Mouse (Mus musculus) embryonic facial prominence, embryonic 15.5 days (tissue): ENCODE data around the gene Nat8f4. TPM values are rescaled to one million over a fixed set of nuclear protein-coding genes. Genes with fewer than 3 reads are reported as not detected.
"Not testable (repeated sequence)": the region's sequence is repeated elsewhere in the genome, so short reads cannot be mapped to it uniquely, and the experiment has no call there.

Experiments used
- ATAC-seq: fragments of 200-750 bp; cut with Nextera tagmentation; 2 replicates; pipeline ENCODE4 v1.8.0; 2017; ENCODE audit warnings: low read depth, moderate TSS enrichment; ENCODE audit not compliant: insufficient number of reproducible peaks, low FRiP score, low TSS enrichment
- H3K27ac ChIP-seq: fragments of 300-500 bp; sonication (generic); replicated peaks from 2 replicates; pipeline ENCODE4 v1.5.1; 2015; ENCODE audit warnings: mild to moderate bottlenecking, inconsistent platforms
- H3K27me3 ChIP-seq: fragments of 300-500 bp; sonication (generic); 2 replicates; pipeline ENCODE4 v1.6.1; 2015; ENCODE audit warnings: inconsistent platforms
- H3K36me3 ChIP-seq: fragments of 300-500 bp; sonication (generic); 2 replicates; pipeline ENCODE4 v1.6.1; 2015; ENCODE audit warnings: mild to moderate bottlenecking, inconsistent platforms
- H3K4me1 ChIP-seq: fragments of 300-500 bp; sonication (generic); 2 replicates; pipeline ENCODE4 v1.6.1; 2015; ENCODE audit warnings: inconsistent platforms
- H3K4me2 ChIP-seq: fragments of 300-500 bp; sonication (generic); replicated peaks from 2 replicates; pipeline ENCODE4 v1.6.1; 2015; ENCODE audit warnings: mild to moderate bottlenecking, inconsistent platforms
- H3K4me3 ChIP-seq: fragments of 300-500 bp; sonication (generic); replicated peaks from 2 replicates; pipeline ENCODE4 v1.5.1; 2015; ENCODE audit warnings: mild to moderate bottlenecking, inconsistent platforms
- H3K9ac ChIP-seq: fragments of 300-500 bp; sonication (generic); 2 replicates; pipeline ENCODE4 v1.6.1; 2015; ENCODE audit warnings: inconsistent platforms
- H3K9me3 ChIP-seq: fragments of 300-500 bp; sonication (generic); replicated peaks from 2 replicates; pipeline ENCODE4 v1.6.1; 2016; ENCODE audit warnings: inconsistent platforms
- WGBS: fragments of 180-500 bp; shearing (Covaris S2); methylation state at CpG from one replicate; pipeline ENCODE4 v1.1.7; 2015; 5-methylcytosine and 5-hydroxymethylcytosine counted together
- polyA plus RNA-seq: library from polyadenylated mRNA; unstranded; fragments of >200 nt; fragmentation: Nextera tagmentation; extraction: Ambion mirVana; gene quantifications from 2 replicates; pipeline ENCODE4 v1.2.1, GENCODE M21; 2015

The Nat8f4 gene
- polyA plus RNA-seq, 1 experiment from 2014 or later: 3.2 TPM

DNA sequence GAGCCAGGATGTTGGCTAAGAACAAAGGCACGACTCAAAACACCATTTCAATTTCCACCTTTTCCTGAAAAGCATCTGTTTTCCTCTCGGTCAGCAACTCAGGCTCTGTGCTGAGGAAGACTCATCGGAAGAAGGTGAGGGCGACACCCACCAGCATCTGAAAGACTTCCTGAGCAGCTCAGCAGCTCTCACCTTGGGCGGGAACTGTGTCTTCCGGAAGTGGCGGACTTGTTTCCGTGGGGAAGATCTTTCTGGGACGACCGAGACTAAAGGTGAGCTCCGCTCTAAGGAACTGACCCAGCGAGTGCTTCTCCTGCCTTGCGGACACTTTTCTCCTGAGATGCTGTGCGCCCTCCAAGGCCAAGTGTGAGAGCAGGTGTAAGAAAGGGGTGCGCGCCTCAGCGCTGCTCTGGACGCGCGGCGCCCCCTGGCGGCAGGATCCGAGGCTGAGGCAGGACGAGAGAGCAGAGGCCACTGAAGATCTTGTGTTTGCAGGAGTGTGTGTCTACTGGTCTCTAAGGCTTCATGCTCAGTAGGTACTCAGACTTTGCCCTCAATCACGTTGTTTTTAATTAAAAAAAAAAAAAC is 9.5 kb downstream of the Nat8f4 start:
- not testable (repeated sequence) for H3K27me3 ChIP-seq, H3K9ac ChIP-seq, H3K36me3 ChIP-seq, H3K4me1 ChIP-seq, H3K4me3 ChIP-seq, H3K4me2 ChIP-seq, H3K9me3 ChIP-seq, ATAC-seq, H3K27ac ChIP-seq
- WGBS: 70% methylated on average over 25 of the region's 25 CpGs

DNA sequence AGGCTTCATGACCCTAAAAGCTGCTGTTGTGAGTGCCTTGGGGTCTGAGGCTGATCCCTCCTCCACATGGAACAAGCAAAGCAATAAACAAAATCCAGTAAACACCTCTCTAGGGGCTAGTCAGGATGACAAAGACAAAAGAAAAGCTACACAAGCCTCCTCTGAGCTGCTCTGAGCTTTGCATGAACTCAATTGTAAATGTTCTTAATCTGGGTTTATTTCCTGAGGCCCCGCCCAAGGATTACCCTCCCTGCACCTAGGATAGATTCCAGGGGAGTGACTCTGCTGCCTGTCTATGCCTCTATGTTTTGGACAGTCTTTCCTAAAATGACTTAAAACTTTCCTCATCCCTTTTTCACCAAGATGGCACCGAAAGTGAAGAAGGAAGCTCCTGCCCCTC is 15.7 kb downstream of the Nat8f4 start:
- H3K9me3 ChIP-seq: peaks cover 3% of the 10 kb centered on the region; the same call in 1 of the 2 replicates
- H3K9ac ChIP-seq: no peak overlapping the region
- H3K4me2 ChIP-seq: no peak overlapping the region
- no peak overlapping the region for H3K4me3 ChIP-seq
- no peaks in the 10 kb centered on the region for H3K27me3 ChIP-seq
- 89% methylated on average over 2 of the region's 2 CpGs for WGBS
- ATAC-seq: no peak
- no peak overlapping the region for H3K27ac ChIP-seq
- H3K36me3 ChIP-seq: no peaks in the 10 kb centered on the region
- no peaks in the 10 kb centered on the region for H3K4me1 ChIP-seq

DNA sequence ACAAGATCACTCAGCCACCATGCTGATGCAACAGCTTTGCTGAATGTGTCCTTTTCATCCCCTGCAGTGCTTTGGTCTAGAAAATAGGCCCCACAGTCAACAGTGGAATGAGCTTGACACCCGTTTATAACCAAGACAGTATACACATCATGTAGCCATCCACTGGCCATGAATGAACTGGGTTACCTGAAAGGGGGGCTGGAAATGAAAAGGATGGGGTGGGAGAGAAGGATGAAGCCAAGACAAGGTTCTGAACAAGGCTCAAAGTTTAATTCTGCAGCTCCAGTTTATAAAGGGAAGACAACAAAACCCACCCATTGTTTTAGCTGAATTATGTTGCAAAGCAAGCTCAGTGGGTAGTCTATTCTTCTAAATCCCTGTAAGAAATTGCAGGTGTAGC is 20.4 kb downstream of the Nat8f4 start:
- no peak for ATAC-seq
- H3K4me1 ChIP-seq: no peaks in the 10 kb centered on the region
- H3K36me3 ChIP-seq: no peaks in the 10 kb centered on the region
- no peak overlapping the region for H3K27ac ChIP-seq
- WGBS: 86% methylated on average over 1 of the region's 1 CpGs
- no peak overlapping the region for H3K9ac ChIP-seq
- H3K4me2 ChIP-seq: no peak overlapping the region
- H3K9me3 ChIP-seq: peaks cover 15% of the 10 kb centered on the region; the same call in 1 of the 2 replicates
- H3K4me3 ChIP-seq: no peak overlapping the region
- no peaks in the 10 kb centered on the region for H3K27me3 ChIP-seq

GRCm38 (mm10) chr6:85883246-85883645 is 21.4 kb downstream of the Nat8f4 start:
- not testable (repeated sequence) for H3K4me3 ChIP-seq, H3K36me3 ChIP-seq, ATAC-seq, H3K4me2 ChIP-seq, H3K27ac ChIP-seq, H3K27me3 ChIP-seq, H3K4me1 ChIP-seq, H3K9ac ChIP-seq
- peaks cover 15% of the 10 kb centered on the region; the same call in 1 of the 2 replicates for H3K9me3 ChIP-seq
- 91% methylated on average over 9 of the region's 9 CpGs for WGBS

GRCm38 (mm10) chr6:85869006-85869405 is 35.7 kb downstream of the Nat8f4 start, which contains the start of gene Nat8f2:
Gene Nat8f2, minus strand, starts transcription at chr6:85869158.
- H3K4me3 ChIP-seq, H3K4me1 ChIP-seq, H3K9ac ChIP-seq, ATAC-seq, H3K36me3 ChIP-seq, H3K27ac ChIP-seq, H3K9me3 ChIP-seq, H3K4me2 ChIP-seq, H3K27me3 ChIP-seq: not testable (repeated sequence)
- WGBS: 79% methylated on average over 5 of the region's 5 CpGs

DNA sequence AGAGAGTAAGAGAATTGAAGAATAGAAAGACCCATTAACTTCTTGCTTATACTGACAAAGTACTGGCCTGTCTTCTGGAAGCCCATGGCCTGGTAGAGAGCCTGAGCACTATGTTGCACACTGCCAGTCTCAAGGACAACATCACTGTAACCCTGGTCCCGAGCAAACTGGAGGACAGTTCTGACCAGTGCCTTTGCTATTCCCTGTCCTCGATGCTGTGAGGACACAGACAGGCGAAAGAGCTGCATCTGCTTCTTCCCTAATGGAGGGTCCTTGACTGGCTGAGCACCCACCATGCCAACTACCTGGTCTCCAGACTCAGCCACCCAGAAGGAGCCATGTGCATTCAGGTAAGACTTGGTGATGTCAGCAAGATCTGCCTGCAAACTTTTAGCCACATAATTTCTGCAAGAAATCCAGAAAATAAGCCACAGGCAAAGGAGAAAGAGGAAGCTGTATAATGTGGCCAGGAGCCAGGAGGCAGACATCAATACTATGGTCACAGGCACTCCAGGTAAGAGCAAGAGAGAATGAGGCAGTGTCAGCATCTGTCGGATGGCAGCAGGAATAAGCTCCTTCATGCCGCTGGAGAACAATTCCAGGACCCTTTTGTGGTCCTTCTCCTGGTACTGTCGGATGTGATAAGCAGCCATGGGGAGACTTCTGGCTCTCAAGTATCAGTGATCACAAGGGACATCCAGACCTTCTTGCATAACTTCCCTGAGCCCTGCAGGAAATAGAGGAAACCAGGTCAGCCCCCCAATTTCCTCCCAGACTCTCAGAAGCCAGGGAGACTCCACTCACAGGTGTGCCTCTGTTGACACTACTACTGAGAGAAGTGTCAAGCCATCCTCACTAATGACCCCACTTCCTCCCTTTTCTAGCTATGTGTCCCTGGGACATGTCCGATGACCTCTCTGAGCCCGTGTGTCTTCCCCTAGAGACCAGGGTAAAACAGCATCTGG is 36.7 kb downstream of the Nat8f4 start:
- H3K4me2 ChIP-seq: no peak overlapping the region
- H3K27ac ChIP-seq: no peak overlapping the region
- H3K4me1 ChIP-seq: no peaks in the 10 kb centered on the region
- H3K9me3 ChIP-seq: no peaks in the 10 kb centered on the region
- no peaks in the 10 kb centered on the region for H3K36me3 ChIP-seq
- 71% methylated on average over 8 of the region's 8 CpGs for WGBS
- no peak for ATAC-seq
- no peak overlapping the region for H3K9ac ChIP-seq
- H3K4me3 ChIP-seq: no peak overlapping the region
- H3K27me3 ChIP-seq: no peaks in the 10 kb centered on the region

DNA sequence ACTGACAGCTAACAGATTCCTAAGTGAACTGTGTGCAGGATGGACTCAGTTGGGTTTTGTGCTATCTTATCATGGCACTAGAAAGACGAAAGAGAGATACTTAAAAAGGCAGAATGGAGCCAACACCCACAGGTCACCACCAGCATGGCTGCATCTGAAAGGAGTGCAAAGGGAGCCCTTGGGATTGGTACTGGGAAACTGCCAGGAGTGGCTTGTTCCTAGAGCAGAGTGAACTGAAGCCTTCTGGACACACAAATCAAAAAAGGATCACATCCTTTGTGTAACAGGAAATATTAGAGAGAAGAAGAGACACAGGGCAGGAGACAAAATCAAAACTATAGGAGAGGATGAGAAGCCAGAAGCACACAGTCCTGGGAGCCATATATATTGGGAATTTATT is 37.7 kb downstream of the Nat8f4 start:
- H3K27ac ChIP-seq, H3K4me2 ChIP-seq, H3K4me3 ChIP-seq, H3K9ac ChIP-seq, H3K4me1 ChIP-seq, H3K36me3 ChIP-seq, H3K9me3 ChIP-seq, ATAC-seq, H3K27me3 ChIP-seq: not testable (repeated sequence)
- WGBS: 75% methylated on average over 1 of the region's 1 CpGs

DNA sequence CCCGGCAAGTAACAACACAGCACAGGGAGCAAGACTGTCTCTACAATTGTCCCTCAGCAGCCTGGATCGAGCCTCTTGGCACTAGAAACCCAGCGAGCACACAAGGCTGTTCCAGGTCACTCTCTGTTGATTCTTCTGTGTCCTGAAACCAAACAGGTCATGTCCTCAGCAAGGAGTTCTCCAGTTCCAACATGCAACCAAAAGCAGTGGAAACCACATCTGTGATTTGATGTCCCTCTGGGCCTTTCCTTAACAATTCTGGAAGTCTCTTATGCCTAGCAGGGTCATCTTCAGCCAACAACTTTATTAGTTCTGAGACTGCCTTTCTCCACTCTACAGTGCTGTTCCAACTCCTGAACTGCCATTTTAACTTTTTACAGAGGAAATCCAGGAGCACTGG is 38.5 kb downstream of the Nat8f4 start:
- not testable (repeated sequence) for H3K4me3 ChIP-seq, ATAC-seq, H3K9ac ChIP-seq, H3K36me3 ChIP-seq, H3K27ac ChIP-seq, H3K9me3 ChIP-seq, H3K4me1 ChIP-seq, H3K27me3 ChIP-seq, H3K4me2 ChIP-seq
- 86% methylated on average over 3 of the region's 3 CpGs for WGBS

DNA sequence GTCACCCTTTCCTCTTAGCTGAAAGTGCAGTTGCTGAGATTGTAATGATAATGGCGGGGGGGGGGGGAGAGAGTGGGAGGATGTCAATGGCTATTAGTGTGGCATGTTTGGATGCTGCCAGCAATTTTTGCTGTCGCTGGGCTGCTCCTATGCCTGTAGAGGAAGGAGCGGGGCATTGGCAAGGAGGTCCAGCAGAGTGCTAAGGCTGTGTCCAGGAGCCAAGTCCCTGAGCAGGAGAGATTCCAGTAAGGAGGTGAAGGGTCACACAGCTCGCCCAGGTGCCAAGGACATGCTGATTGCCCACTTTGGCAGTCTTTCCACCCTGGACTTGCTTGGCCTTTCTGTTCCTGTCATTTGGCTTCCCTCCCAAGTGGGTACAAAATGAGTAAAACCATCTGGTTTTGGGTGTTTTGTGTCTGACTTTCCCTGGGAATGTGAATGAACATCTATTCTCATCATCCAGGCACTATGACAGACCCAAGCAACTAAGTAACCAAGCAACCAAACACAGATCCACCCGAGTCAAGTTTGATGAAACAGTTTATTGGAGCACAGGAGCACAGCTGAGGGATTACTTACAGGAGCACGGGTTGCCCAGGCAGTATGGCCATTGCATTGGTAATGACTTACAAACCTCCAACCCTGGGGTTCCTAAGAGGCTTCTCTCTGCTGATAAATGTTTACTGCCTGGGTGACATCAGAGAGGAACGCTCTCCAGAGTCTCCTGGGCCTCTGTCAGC is 39.6 kb downstream of the Nat8f4 start:
- 65% methylated on average over 6 of the region's 7 CpGs for WGBS
- H3K4me3 ChIP-seq, H3K36me3 ChIP-seq, ATAC-seq, H3K4me1 ChIP-seq, H3K9ac ChIP-seq, H3K27me3 ChIP-seq, H3K9me3 ChIP-seq, H3K4me2 ChIP-seq, H3K27ac ChIP-seq: not testable (repeated sequence)

DNA sequence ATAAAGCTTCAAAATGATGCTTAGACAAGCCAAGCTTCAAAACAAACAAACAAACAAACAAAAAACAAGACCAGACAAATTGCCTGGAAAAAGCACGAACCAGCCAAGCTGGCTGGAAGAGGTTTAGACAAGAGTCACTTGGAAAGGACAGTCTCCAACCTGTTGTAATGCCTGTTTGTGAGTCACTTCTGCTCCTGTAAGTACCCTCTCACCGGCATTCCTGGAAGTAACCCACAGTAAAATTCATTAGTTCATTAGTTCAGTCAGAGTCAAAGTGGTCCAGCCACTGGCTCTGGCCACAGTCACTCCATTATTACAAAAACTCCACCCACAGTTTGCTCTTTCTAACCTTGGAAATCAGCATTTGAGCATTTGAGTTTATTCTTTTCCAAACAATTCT is 40.8 kb downstream of the Nat8f4 start:
- Histone ChIP-seq H3K4me3 (no peak overlapping the region), H3K9ac (no peak overlapping the region), H3K4me2 (no peak overlapping the region), H3K9me3 (no peaks in the 10 kb centered on the region), H3K36me3 (no peaks in the 10 kb centered on the region), H3K4me1 (no peaks in the 10 kb centered on the region), H3K27ac (no peak overlapping the region), H3K27me3 (no peaks in the 10 kb centered on the region)
- no peak for ATAC-seq
- WGBS: 84% methylated on average over 2 of the region's 2 CpGs

- H3K9ac ChIP-seq: no peak overlapping the region
- WGBS: 74% methylated on average over 2 of the region's 2 CpGs
- H3K9me3 ChIP-seq: no peaks in the 10 kb centered on the region
- H3K4me2 ChIP-seq: no peak overlapping the region
- no peaks in the 10 kb centered on the region for H3K4me1 ChIP-seq
- no peak overlapping the region for H3K27ac ChIP-seq
- no peaks in the 10 kb centered on the region for H3K36me3 ChIP-seq
- no peaks in the 10 kb centered on the region for H3K27me3 ChIP-seq
- ATAC-seq: no peak
- no peak overlapping the region for H3K4me3 ChIP-seq
Observed at GRCm38 (mm10) chr6:85863136-85863535, 41.5 kb downstream of the Nat8f4 start.
